In the genomic region with DNA sequence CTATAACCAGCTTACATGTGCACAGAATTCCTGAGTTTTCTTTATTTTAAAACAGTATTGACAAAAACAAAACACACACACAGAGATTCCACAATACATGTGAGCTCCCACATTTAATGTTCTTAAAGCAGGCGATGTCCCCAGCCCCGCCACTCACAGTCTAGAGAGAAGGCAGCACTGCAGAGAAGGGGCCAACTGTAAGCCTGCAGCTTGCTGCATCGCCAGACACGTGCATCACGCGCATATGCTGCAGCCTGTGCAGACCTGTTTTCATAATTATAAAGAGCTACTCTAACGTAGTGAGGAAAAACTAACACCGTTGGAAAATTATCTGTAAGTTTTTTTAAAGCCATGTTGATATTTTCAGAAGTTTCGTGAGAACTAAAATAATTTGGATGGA, we compare ENCODE assay signal across 14 mouse cellular contexts. TPM values are rescaled to one million over a fixed set of nuclear protein-coding genes. Genes with fewer than 3 reads are reported as not detected.
A peak's percentile ranks its signal among the peaks of the same experiment; 100 is the strongest.
DNase-seq lines count a peak whose midpoint lies in the region; ATAC-seq and TF ChIP-seq lines count a peak whose summit lies in the region.
"Had no signal": no experiment of that assay in that cellular context is flagged by ENCODE, and none has a peak within 500 bp of the region (broad histone marks: within the 10 kb centered on the region; RNA-seq: fewer than 3 reads in every experiment).

No protein-coding gene starts in this region.

- H3K4me3 ChIP-seq in hindbrain, embryonic 13.5 days: no peak overlapping the region
- no peak overlapping the region for H3K4me3 ChIP-seq in hindbrain, embryonic 12.5 days
- H3K4me3 ChIP-seq in lung, embryonic 15.5 days: no peak overlapping the region
- H3K4me3 ChIP-seq in lung, adult 2 months (replicated peaks; ENCODE audit: extremely low read depth, low read depth, low read length): no peak overlapping the region
- H3K4me3 ChIP-seq in liver, embryonic 13.5 days (replicated peaks): no peak overlapping the region
- no peak overlapping the region for H3K4me3 ChIP-seq in stomach, embryonic 14.5 days (ENCODE audit: low read depth, low read length)
- H3K4me3 ChIP-seq: megakaryocyte, embryonic 14.5 days; myocyte had no signal

- no peaks in the 10 kb centered on the region for H3K27me3 ChIP-seq in hindbrain, embryonic 13.5 days
- H3K27me3 ChIP-seq in hindbrain, embryonic 12.5 days: no peaks in the 10 kb centered on the region
- H3K27me3 ChIP-seq in lung, embryonic 15.5 days: no peaks in the 10 kb centered on the region
- H3K27me3 ChIP-seq in liver, embryonic 13.5 days: no peaks in the 10 kb centered on the region
- H3K27me3 ChIP-seq in stomach, embryonic 14.5 days (ENCODE audit: control insufficient read depth, insufficient read depth, low read length): no peaks in the 10 kb centered on the region
- H3K27me3 ChIP-seq: megakaryocyte, embryonic 14.5 days had no signal

- H3K9me3 ChIP-seq in hindbrain, embryonic 13.5 days: no peaks in the 10 kb centered on the region
- H3K9me3 ChIP-seq in hindbrain, embryonic 12.5 days (replicated peaks): 0 out of 2 replicates have a peak, but pooled peaks cover 2% of the 10 kb centered on the region
- H3K9me3 ChIP-seq in lung, embryonic 15.5 days: no peaks in the 10 kb centered on the region
- no peaks in the 10 kb centered on the region for H3K9me3 ChIP-seq in liver, embryonic 13.5 days (replicated peaks)
- no peaks in the 10 kb centered on the region for H3K9me3 ChIP-seq in stomach, embryonic 14.5 days (ENCODE audit: control insufficient read depth, low read depth, low read length)

- peak overlapping the region; percentile 39; the same call in 1 of the 2 replicates for H3K4me2 ChIP-seq in hindbrain, embryonic 13.5 days
- H3K4me2 ChIP-seq in hindbrain, embryonic 12.5 days (replicated peaks): no peak overlapping the region
- peak overlapping the region; percentile 51 for H3K4me2 ChIP-seq in lung, embryonic 15.5 days
- H3K4me2 ChIP-seq in liver, embryonic 13.5 days: peak overlapping the region; percentile 62
- peak overlapping the region; percentile 37; the same call in 1 of the 2 replicates for H3K4me2 ChIP-seq in stomach, embryonic 14.5 days (replicated peaks; ENCODE audit: low read depth, low read length)

- no peak for DNase-seq in lung, adult 2 months
- no peak for DNase-seq in liver, embryonic 13.5 days
- DNase-seq in left cerebral cortex, postnatal 36 days (ENCODE audit: low spot score in 2 of 2): no peak
- DNase-seq in layer of hippocampus, adult 11-12 months (ENCODE audit: low spot score): no peak
- DNase-seq: adrenal gland, postnatal 25 days; cerebellum, adult 11 months; kidney, adult 18-20 months had no signal

- H3K36me3 ChIP-seq in hindbrain, embryonic 13.5 days: peaks cover 21% of the 10 kb centered on the region
- H3K36me3 ChIP-seq in hindbrain, embryonic 12.5 days: peaks cover 24% of the 10 kb centered on the region
- peaks cover 5% of the 10 kb centered on the region; the same call in 1 of the 2 replicates for H3K36me3 ChIP-seq in lung, embryonic 15.5 days
- peaks cover 12% of the 10 kb centered on the region for H3K36me3 ChIP-seq in liver, embryonic 13.5 days
- no peaks in the 10 kb centered on the region for H3K36me3 ChIP-seq in stomach, embryonic 14.5 days (ENCODE audit: control insufficient read depth, insufficient read depth, low read length)

- no peak overlapping the region for H3K27ac ChIP-seq in hindbrain, embryonic 13.5 days
- H3K27ac ChIP-seq in hindbrain, embryonic 12.5 days: no peak overlapping the region
- no peak overlapping the region for H3K27ac ChIP-seq in lung, embryonic 15.5 days
- peak overlapping the region; percentile 72 for H3K27ac ChIP-seq in liver, embryonic 13.5 days
- no peak overlapping the region; the same call in 1 of the 2 replicates for H3K27ac ChIP-seq in stomach, embryonic 14.5 days (ENCODE audit: low read length)

- ATAC-seq in hindbrain, embryonic 13.5 days (ENCODE audit: low FRiP score): no peak
- no peak; the same call in 1 of the 2 replicates for ATAC-seq in hindbrain, embryonic 12.5 days (ENCODE audit: low FRiP score)
- ATAC-seq in lung, embryonic 15.5 days (ENCODE audit: borderline replicate concordance, extremely low read depth, low FRiP score, low TSS enrichment): no peak
- ATAC-seq in liver, embryonic 13.5 days (ENCODE audit: low read depth): no peak
- ATAC-seq in stomach, embryonic 14.5 days (ENCODE audit: insufficient number of reproducible peaks, insufficient read depth, low FRiP score, low read depth): no peak

- intact Hi-C loops in left cerebral cortex, postnatal 36 days (cut with DNase I): no loop called here

- WGBS in hindbrain, embryonic 13.5 days: 79% methylated on average over 9 of the region's 9 CpGs
- 87% methylated on average over 9 of the region's 9 CpGs for WGBS in hindbrain, embryonic 12.5 days
- WGBS in lung, embryonic 15.5 days: 82% methylated on average over 9 of the region's 9 CpGs
- WGBS in lung, adult 2 months: 89% methylated on average over 9 of the region's 9 CpGs
- WGBS in liver, embryonic 13.5 days (ENCODE audit: insufficient replicate concordance): 81% methylated on average over 9 of the region's 9 CpGs
- 73% methylated on average over 9 of the region's 9 CpGs for WGBS in stomach, embryonic 14.5 days

- H3K9ac ChIP-seq in hindbrain, embryonic 13.5 days: no peak overlapping the region
- H3K9ac ChIP-seq in hindbrain, embryonic 12.5 days: no peak overlapping the region
- no peak overlapping the region for H3K9ac ChIP-seq in lung, embryonic 15.5 days
- peak overlapping the region; percentile 53; the same call in 1 of the 2 replicates for H3K9ac ChIP-seq in liver, embryonic 13.5 days
- no peak overlapping the region for H3K9ac ChIP-seq in stomach, embryonic 14.5 days (replicated peaks; ENCODE audit: low read depth, low read length)
- H3K9ac ChIP-seq: lung, embryonic 14.5 days had no signal

- TF ChIP-seq CTCF in lung, adult 2 months (IDR thresholded peaks at IDR 0.05; ENCODE audit: insufficient read depth, low read length): no peak

- peaks cover 8% of the 10 kb centered on the region for H3K4me1 ChIP-seq in hindbrain, embryonic 13.5 days (replicated peaks)
- H3K4me1 ChIP-seq in hindbrain, embryonic 12.5 days: peaks cover 3% of the 10 kb centered on the region; the same call in 1 of the 2 replicates
- H3K4me1 ChIP-seq in lung, embryonic 15.5 days: peaks cover 5% of the 10 kb centered on the region; the same call in 1 of the 2 replicates
- H3K4me1 ChIP-seq in lung, adult 2 months (ENCODE audit: control insufficient read depth, insufficient read depth, low read length): peaks cover 2% of the 10 kb centered on the region; the same call in 1 of the 2 replicates
- peaks cover 17% of the 10 kb centered on the region for H3K4me1 ChIP-seq in liver, embryonic 13.5 days (replicated peaks)
- peaks cover 6% of the 10 kb centered on the region; the same call in 1 of the 2 replicates for H3K4me1 ChIP-seq in stomach, embryonic 14.5 days (ENCODE audit: control insufficient read depth, insufficient read depth, low read length)
- H3K4me1 ChIP-seq: megakaryocyte, embryonic 14.5 days had no signal

- no peak for TF ChIP-seq POLR2A in lung, adult 2 months (IDR thresholded peaks at IDR 0.05; ENCODE audit: borderline replicate concordance, extremely low read depth, low read depth, low read length)

RNA-seq across cellular contexts. Expression of a gene that starts 27.5 kb away (rescaled TPM):
- polyA plus RNA-seq in hindbrain, embryonic 13.5 days (2015; fragmentation: Nextera tagmentation; extraction: Ambion mirVana): 2.1 TPM in 2 replicates
- 4.9 and 5.2 TPM in 2 replicates for polyA plus RNA-seq in hindbrain, embryonic 12.5 days (2016; fragmentation: Nextera tagmentation; extraction: Ambion mirVana)
- polyA plus RNA-seq in lung, embryonic 15.5 days (2015; fragmentation: Nextera tagmentation; extraction: Ambion mirVana): 4.0 and 4.9 TPM in 2 replicates
- polyA plus RNA-seq in lung, adult 2 months (2012; rRNA removed): 3.2 and 3.6 TPM in 2 replicates
- polyA plus RNA-seq in liver, embryonic 13.5 days (2015; fragmentation: Nextera tagmentation; extraction: Ambion mirVana): 1.2 and 1.9 TPM in 2 replicates
- 3.4 and 3.7 TPM in 2 replicates for polyA plus RNA-seq in stomach, embryonic 14.5 days (2014; fragmentation: Nextera tagmentation; extraction: Ambion mirVana)
- 10 to 100 TPM; 11.6 to 15.4 TPM for total RNA-seq in left cerebral cortex, postnatal 36 days (2021)

RNA-seq across cellular contexts. Expression of a gene that starts 28.1 kb away (rescaled TPM):
- polyA plus RNA-seq in hindbrain, embryonic 13.5 days (2015; fragmentation: Nextera tagmentation; extraction: Ambion mirVana): 63.1 and 68.4 TPM in 2 replicates
- 63.5 and 67.5 TPM in 2 replicates for polyA plus RNA-seq in hindbrain, embryonic 12.5 days (2016; fragmentation: Nextera tagmentation; extraction: Ambion mirVana)
- 41.8 and 42.8 TPM in 2 replicates for polyA plus RNA-seq in lung, embryonic 15.5 days (2015; fragmentation: Nextera tagmentation; extraction: Ambion mirVana)
- polyA plus RNA-seq in lung, adult 2 months (2012; rRNA removed): 34.3 and 59.7 TPM in 2 replicates
- 9.8 and 10.8 TPM in 2 replicates for polyA plus RNA-seq in liver, embryonic 13.5 days (2015; fragmentation: Nextera tagmentation; extraction: Ambion mirVana)
- 57.5 and 59.2 TPM in 2 replicates for polyA plus RNA-seq in stomach, embryonic 14.5 days (2014; fragmentation: Nextera tagmentation; extraction: Ambion mirVana)
- total RNA-seq in left cerebral cortex, postnatal 36 days (2021): 10 to 100 TPM; 18.6 to 23.6 TPM

RNA-seq across cellular contexts. Expression of a gene that starts 28.3 kb away (rescaled TPM):
- polyA plus RNA-seq in hindbrain, embryonic 13.5 days (2015; fragmentation: Nextera tagmentation; extraction: Ambion mirVana): 0.31 and 0.58 TPM in 2 replicates
- 0.33 and 0.44 TPM in 2 replicates for polyA plus RNA-seq in hindbrain, embryonic 12.5 days (2016; fragmentation: Nextera tagmentation; extraction: Ambion mirVana)
- 0.72 and 0.91 TPM in 2 replicates for polyA plus RNA-seq in lung, embryonic 15.5 days (2015; fragmentation: Nextera tagmentation; extraction: Ambion mirVana)
- polyA plus RNA-seq in lung, adult 2 months (2012; rRNA removed): 1.3 and 1.8 TPM in 2 replicates
- 0.13 and 0.22 TPM in 2 replicates for polyA plus RNA-seq in liver, embryonic 13.5 days (2015; fragmentation: Nextera tagmentation; extraction: Ambion mirVana)
- 0.29 TPM in 2 replicates for polyA plus RNA-seq in stomach, embryonic 14.5 days (2014; fragmentation: Nextera tagmentation; extraction: Ambion mirVana)
- total RNA-seq in left cerebral cortex, postnatal 36 days (2021): under 1 TPM; 0.29 to 0.44 TPM
- total RNA-seq: adrenal gland, postnatal 25 days had no signal
